Mouse (Mus musculus): Measurements from ENCODE around the gene Clpb.
"Not testable (repeated sequence)": the region's sequence is repeated elsewhere in the genome, so short reads cannot be mapped to it uniquely, and the experiment has no call there.

Clpb gene

DNA sequence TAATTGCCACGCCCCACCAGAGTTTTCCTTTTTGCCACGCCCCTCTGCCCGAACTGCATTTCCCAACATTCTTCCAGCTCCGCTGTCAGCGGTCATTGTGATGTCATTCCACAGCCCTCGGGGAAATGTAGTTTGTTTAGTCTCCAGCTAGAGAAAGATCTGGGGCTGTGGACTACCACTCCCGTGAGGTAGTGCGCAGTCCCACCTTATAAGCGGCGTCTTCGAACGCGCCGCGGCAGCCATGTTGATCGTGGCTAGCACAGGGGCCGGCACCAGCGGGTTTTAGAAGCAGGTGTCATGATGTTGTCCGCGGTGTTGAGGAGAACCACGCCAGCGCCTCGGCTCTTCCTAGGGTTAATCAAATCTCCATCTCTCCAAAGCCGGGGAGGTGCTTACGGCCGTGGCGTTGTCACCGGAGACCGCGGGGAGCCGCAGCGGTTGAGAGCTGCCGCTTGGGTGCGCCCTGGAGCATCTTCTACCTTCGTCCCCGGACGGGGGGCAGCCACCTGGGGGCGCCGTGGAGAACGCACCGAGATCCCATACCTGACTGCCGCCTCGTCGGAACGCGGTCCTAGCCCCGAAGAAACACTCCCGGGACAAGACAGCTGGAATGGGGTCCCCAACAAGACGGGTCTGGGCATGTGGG lies at the start of gene Clpb:
Clpb (plus strand) TSS at position 120 of the 646 bp plus-strand sequence.
- DNase-seq: peak; percentile 90 to 92

DNA sequence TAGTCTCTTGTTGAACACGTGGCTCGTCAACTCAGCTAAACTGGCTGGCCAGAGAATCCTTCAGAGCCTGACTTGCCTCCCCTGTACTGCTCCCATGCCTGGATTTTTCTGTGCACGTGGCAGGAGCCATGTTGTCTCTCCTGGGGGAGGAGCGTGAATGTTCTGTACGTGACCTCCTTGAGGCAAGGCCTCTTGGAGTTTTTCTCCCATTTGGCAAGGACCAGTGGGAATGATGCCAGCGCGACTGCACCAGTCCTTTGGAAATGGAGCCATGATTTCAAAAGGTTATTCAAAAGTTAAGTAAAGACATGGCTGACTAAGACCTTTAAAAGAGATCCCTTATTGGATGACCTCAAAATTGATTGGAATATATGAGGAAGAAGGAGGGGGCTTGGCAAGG lies 48.0 kb upstream of the Clpb start:
- no peak for DNase-seq

DNA sequence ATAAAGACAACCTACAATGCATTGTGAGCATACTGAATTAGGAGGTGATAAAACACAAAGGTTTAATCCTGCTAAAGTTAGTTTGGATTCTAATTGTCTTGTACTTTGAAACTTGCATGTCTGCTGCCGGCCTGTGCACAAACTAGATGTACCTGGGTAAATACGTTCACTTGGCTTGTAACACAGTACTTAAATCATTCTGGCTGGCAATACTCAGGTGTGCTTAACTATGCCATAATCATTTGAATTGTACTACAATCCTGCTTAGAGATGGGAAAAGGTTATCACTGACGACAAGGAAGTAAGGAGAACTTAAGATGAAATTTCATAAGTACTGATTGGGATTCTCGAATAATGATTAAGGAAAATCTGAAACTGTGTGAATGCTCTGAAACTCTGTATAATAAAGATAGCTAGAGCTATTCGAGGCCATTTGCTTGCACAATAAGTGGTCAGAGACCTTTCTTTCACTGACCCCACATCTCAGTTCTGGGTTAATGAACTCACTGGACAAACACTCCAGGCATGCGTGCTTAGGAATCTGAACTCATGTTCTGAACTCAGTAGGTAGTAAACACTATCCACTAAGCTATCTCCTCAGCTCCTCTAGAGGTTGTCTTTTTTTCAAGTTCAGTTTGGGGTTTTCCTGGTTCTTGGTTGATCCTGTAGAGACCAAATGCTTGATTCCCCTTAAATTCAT lies 47.1 kb upstream of the Clpb start:
- DNase-seq: no peak

DNA sequence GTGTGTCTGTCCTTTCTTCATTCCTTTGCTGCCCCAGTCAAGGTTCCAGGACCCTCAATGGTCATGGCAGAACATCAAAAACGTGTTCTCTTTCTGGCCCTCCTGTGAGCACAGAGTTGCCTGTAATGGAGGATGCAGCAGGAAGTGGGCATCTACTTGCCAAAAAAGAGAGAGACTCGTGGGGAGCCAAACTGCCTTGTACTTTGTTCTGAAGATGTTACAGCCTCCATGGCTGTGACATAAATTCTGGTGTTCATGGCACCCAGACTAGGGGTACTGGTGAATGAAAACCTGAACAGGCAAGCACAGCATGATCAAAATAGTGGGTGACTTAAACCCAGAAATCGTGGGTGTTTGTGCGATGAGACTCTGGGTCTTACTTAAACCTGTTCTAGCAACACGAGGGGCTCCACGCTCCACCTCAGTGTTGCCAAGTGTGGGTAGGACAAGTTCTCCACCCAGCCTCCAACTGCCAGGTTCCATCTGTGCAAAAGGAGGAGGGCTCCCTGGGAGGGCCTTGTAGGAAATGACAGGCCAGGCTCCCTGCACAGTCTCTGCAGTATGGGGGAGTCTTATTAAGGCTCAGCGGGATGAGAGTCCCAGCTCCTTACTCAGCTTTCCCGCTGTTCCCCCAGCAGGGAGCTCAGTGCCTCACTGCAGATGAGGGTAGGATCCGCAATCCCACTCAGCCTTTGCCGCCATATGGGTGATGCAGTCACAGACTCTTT lies 45.8 kb upstream of the Clpb start:
- no peak for DNase-seq

DNA sequence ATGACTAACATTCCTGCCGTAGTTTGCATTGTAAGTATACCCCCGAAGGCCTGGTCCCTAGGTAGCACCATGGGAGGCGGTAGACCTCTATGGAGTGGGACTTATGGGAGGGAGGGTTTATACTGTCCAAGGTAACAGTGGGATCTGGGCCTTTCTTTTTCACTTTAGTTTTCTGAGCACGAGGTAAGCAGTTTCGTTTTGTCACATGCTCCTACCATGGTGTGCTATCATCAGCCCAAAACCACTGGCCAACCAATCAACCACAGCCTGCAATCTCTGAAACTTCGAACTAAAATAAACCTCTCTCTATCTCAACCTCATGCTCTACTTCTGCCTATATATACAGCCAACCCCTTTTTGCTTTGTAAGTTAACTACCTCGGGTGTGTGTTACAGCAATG lies 45.2 kb upstream of the Clpb start:
- no peak for DNase-seq

DNA sequence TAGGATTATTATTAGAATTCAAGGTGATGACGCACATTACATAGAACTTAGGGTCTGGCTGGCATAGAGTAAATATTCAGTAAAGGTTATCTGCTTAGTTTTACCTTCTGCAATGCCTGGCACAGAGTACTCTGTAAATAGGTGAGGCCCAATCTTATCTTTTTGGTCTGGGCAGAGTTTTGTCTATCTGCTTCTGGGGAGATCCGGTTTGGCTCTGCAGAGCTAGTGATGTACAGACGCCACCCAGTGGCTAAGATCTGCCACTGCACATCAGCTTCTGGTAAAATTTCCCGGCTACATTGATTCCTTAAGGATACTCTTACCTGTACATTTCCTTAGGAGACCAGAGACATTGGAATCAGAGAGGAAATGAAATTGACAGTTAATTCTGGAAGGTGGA lies 43.1 kb upstream of the Clpb start:
- DNase-seq: peak; percentile 36 to 65

DNA sequence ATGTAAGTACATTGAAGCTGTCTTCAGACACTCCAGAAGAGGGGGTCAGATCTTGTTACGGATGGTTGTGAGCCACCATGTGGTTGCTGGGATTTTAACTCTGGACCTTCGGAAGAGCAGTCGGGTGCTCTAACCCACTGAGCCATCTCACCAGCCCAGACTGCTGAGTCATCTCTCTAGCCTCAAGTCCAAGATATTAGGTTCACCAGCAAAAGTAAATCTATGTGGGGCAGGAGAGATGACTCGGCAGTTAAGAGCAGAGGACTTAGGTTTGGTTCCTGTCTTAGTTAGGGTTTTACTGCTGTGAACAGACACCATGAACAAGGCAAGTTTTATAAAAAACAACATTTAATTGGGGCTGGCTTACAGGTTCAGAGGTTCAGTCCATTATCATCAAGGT lies 41.6 kb upstream of the Clpb start:
- not testable (repeated sequence) for DNase-seq

DNA sequence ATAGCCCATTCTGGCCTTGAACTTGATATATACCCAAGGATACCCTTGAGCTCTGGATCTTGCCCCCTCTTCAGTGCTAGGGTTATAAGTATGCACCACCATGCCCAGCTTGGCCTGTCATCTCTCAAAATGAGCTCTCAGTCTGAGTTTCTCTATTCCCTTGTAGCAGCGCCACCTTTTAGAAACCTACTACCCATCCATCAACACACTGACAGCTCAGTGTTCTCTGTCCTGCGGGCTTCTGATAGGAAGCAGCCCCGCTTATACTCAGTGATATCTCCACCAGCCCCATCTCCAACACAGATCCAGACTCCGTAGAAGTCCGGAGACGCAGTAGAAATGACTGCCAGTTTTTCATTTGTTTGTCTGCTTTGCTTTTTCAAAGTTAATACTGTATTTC lies 39.1 kb upstream of the Clpb start:
- no peak for DNase-seq

DNA sequence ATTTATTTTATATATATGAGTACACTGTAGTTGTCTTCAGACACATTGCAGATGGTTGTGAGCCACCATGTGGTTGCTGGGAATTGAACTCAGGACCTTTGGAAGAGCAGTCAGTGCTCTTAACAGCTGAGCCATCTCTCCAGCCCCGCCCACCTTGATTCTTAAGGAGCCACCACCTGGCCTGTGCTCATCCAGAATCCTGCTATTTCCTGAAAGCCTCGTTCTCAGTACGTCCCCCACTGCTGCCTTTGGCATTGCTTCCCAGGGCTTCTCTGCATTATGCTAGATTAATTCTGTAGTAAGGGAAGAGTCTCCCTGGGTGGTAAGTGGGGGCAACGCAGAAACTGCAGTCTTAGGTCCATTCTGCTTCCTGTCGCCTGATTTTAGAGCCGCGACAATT lies 36.3 kb upstream of the Clpb start:
- DNase-seq: peak; percentile 8 to 30

DNA sequence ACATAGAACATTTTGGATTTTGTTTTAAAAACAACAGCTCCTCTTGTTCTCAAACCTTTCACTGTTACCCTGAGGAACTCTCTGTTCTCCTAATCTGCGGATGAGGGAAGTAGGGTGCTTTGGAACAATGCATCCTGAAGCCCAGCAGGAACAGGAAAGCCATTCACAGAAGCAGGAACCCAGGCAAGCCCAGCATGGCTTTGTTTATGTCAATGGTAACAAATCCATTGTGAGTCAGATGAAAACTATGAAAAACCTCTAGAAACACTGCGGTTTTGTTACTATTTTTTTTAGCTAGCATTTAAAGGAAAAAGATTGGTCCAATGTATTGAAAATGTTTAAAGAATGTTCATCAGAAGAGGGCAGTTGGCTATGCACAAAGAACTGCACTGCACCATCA lies 35.0 kb upstream of the Clpb start:
- no peak for DNase-seq

DNA sequence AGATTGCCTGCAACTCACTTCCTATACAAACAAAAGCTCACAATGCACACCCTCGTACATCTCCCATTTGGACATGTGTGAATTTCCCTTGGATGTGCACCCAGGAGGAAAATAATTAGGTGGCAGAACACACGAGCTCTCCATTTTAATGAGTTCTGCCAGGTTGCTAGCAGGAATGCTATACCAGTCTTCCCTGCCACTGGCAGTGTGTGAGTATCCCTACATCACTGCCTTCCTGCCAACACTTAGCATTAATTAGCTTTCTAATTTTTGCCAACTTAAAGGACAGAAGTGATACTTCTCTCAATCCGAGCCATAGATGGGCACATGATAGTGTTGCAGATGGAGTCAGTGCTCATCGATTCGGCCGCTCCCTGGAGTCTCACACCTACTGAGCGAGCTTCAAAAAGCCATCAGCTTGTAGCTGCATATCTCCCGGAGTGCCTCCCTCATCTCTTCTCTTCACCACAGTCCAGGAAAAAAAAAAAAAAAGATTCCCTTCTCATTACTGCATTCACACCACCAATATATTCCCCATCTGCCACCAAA lies 29.7 kb upstream of the Clpb start:
- DNase-seq: no peak

DNA sequence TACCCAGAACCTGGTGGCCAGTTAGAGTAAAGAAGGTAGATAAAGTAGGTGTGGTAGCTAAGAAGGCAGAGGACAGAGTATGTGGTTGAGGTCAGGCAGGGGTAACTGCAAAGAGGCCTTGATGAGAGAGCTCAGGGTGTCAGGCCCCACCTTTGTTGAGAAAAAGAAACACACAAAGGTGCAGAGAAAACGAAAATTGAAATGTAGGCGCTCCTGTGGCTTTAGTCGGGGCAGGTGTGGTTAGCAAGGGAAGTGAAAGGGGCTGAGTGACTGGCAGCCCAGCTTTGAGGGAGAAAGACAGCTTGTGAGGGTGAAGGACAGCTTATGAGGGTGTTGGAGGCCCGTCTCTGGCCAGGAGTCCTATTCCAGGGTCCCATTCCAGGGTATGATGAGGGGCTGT lies 28.9 kb upstream of the Clpb start:
- DNase-seq: no peak

DNA sequence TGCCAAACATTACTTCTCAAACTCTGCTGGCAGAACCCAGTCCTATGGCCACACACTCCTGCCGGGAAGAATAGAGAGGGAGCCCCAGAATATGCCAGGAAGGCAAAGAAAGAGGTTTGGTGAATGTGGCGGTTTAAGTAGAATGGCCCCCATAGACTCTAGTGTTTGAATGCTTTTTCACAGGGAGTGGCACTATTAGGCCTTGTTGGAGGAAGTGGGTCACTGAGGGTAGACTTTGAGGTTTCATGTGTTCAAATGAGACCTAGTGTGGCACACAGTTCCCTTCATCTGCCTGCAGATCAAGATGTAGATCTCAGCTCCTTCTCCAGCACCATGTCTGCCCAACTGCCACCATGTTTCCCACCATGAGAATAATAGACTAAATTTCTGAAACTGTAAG lies 27.4 kb upstream of the Clpb start:
- DNase-seq: no peak

DNA sequence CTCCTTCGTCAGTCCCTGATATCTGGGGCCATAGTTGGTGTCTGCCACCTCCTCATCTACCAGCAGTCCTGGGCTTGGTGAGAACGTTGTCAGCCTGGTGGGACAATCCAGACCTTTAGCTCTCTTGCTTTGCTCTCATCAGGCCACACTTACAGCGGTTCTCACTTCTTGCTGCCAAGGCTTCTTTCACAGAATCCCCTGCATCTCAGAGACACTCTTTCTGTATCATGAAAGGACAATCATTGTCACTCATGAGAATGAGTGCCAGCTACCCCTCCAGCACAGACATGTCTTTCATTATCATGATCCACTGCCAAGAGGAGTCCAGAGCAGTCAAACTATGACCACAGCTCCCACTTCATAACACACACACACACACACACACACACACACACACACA lies 19.6 kb upstream of the Clpb start:
- no peak for DNase-seq

DNA sequence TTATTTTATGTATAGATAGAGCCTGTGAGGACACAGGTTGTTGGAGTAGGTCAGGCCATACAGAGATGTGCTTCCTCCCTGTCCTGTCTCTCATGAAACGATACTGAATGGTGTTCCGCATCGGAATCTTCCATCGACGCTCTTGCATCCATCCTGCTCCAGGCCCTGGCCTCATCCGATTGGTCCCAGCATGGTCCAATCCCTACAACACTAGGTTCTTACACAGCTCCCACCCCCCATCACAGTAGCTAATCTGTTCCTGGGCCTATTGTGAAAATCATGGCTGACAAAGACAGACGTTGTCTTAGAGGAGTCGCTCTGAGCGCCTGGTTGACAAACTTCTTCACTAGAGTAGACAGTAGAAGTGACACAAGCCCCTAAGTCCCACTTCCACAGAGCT lies 13.7 kb upstream of the Clpb start:
- DNase-seq: no peak

DNA sequence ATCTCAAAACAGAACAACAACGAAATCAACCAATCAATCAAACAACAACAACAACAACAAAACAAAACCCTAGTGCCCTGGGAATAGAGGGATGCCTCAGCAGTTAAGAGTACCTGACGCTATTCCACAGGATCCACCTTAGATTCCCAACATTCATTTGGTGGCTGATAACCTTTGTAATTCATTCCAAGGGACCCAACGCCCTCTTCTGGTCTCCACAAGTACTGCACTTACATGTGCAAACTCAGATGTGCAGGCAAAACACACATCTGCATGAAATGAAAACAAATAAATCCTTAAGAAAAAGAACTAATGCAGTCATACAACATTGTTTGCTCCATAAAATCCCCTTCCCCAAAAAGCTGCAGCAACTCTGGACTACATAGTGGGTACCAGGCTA lies 12.9 kb upstream of the Clpb start:
- peak in 1 of 2 experiments; percentile 24 for DNase-seq

DNA sequence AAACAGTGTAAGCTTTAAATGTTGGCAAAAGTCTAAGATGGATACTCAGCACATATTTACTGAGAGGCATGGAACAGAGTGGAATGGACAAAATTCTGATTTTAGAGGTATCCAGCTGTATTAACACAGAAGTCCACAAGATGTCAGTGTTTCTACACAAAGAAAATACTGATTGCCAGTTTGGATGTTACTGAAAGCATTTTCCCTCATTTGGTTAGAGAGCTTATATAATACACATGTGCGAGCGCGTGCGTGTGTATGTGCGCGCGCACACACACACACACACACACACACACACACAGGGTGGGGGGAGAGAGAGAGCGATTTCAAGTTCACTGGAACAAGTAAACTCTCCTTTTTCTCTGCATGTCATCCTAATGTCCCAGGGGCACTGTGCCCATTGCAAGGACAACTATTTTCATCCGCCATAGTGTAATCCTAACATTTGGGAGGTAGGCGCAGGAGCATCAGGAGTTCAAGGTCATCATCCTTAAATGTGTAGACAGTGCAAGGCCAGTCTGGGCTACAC lies 9.7 kb upstream of the Clpb start:
- peak; percentile 65 to 80 for DNase-seq

DNA sequence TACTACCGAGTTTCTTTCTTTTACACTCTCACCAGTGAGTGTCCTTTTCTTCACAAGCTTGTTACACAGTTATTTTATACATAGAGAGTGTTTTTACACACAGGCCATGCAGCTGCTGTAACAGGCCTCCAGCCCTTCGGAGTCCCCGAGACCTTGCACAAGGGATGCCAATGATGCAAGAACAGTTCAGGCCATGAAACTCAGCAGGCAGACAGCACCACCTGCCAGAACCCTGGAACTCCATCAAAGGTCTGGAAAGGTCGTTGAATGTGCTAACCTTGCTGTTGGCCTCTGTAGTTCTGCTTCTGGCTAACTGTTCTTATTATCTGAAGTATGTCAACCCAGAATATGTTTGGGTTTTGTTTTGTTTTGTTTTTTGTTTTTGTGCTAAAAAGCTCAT lies 8.5 kb upstream of the Clpb start:
- DNase-seq: no peak

DNA sequence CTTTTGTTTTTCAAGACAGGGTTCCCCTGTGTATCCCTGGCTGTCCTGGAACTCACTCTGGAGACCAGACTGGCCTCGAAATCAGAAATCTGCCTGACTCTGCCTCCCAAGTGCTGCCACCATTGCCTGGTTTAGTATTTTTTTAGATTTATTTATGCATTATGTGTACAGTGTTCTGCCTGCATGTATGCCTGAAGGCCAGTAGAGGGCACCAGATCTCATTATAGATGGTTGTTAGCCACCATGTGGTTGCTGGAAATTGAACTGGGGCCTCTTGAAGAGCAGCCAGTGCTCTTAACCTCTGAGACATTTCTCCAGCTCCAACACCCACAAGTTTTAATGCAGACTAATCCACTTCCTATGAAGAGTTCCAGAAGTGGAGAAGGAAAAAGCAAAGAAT lies 1.4 kb upstream of the Clpb start:
- no peak for DNase-seq

DNA sequence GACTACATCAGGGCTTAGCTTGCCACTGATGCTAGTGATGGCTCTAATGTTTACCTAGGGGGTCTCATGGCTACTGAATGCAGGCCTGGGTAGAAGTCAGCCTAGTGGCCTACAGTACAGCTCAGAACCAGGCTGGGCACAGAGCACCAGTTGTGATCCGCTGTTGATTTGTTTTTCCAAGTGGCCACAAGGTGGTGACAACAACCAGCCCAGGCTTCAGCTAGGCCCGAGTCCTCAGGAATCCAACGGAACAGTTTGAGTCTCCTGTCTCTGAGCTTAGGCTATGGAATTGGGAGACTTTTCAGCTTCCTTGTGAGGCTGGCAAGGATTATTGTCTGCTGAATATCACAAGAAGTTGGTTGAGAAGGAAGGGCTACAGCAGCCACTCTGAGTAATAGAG lies 3.1 kb downstream of the Clpb start:
- peak; percentile 55 to 70 for DNase-seq

DNA sequence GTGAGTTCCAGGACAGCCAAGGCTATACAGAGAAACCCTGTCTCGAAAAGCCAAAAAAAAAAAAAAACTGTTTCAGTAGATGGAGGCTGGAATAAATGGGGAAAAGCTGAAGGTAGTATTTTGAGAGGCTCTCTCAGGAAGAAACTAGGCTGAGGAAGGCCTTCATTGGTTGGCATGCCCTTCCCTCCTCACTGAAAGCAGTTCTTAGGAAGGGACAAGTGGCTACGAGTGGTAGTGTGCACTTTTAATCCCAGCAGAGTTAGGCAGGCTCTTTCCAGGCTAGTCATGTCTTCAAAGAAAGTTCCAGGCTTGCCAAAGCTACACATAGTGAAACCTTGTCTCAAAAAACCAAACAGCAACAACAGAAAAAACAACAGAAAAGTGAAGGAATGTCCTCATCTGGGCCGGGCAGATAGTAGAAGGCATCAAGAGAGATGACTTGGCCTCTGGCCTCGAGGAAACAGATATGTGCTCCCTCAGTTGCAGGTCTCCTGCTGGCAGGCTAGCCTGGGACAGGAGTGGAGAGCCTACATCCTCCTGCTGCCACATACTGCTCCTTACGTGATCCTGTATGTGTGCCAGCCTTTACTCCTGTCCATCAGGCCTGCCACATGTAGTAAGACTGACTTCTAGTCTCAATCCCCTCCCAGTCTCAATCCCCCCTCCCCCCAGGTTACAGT lies 8.3 kb downstream of the Clpb start:
- DNase-seq: no peak

DNA sequence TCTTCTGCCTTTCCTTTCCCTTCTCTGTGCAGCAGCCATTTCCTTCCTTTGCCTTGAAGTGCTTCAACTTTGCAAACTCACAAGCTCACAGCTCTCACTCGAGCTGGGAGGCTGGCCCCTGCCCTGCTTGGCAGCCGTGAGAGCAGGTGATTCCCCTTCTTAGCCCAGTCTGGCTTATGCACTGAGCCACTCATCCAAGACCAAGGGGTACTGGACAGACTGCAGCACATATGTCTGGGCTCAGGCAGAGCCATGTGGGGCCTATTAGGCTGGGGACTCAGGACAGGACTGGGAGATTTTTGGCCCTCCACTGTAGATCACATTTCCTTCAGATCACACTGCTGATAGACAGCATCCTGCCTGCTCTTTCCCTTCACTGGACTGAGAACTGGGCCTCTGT lies 10.1 kb downstream of the Clpb start:
- peak; percentile 27 to 38 for DNase-seq

Measured in cerebellum, postnatal 25 days (tissue).